ENCODE assay signal across 8 mouse cellular contexts in the genomic region with DNA sequence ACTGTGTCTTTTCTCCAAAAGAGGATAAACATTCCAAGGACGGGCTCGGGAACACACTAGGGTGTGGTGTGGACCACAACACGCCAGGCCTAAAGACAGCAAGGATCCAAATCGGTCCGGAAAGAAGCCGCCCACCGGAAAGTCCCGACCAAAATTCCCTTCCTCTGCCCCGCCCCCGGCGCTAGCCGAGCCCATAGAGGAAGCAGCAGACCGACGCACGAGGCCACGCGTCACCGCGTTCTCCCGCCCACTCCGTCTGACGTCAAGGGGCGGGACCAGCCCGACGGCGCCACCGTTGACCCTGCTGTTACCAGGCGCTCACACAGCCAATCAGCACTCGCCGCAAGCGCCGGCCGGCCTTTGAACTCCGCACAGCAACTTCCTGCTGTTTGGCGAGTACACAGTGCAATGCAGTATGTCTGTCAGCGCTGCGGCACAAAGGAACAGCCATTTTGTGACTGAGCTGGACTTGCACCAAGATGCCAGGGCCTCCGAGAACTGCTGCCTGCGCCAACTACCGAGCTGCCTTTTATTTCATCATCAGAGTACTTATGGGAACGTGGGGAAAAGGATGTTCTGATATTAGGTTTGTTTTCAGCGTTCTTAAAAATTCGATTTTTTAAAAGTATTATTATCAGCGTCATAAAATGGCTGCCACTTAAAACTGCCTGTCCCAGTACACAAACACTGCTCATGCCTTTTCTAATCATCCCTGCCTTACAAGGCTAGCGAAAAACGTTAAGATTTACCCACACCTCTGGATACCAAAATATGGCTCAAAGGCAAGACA. TPM values are rescaled to one million over a fixed set of nuclear protein-coding genes. Genes with fewer than 3 reads are reported as not detected.
DNase-seq lines count a peak whose midpoint lies in the region; ATAC-seq lines count a peak whose summit lies in the region.

No protein-coding gene starts in this region.

- peak; percentile 100 for DNase-seq in NIH3T3 (ENCODE audit: low read depth)
- peak; percentile 100 for DNase-seq in cerebellum, postnatal 10 days
- peak; percentile 100 for DNase-seq in frontal cortex, postnatal 10 days (ENCODE audit: low spot score in 2 of 2)
- peak; percentile 99 to 100 for DNase-seq in layer of hippocampus, postnatal 25 days (ENCODE audit: extremely low spot score in 1 of 2, low spot score in 1 of 2)
- DNase-seq in lung, postnatal 25 days (ENCODE audit: low spot score): peak; percentile 100
- peak; percentile 100 for DNase-seq in retina, embryonic 14.5 days (ENCODE audit: low spot score)
- peak; percentile 100 for DNase-seq in thymus, postnatal 4 days

- peak overlapping the region; percentile 40 for H3K4me3 ChIP-seq in hindbrain, embryonic 12.5 days

- no peaks in the 10 kb centered on the region; the same call in 1 of the 2 replicates for H3K36me3 ChIP-seq in hindbrain, embryonic 12.5 days

- peak; percentile 99 for ATAC-seq in hindbrain, embryonic 12.5 days (ENCODE audit: low FRiP score)

- peak overlapping the region; percentile 65 for H3K4me2 ChIP-seq in hindbrain, embryonic 12.5 days (replicated peaks)

- no peaks in the 10 kb centered on the region for H3K27me3 ChIP-seq in hindbrain, embryonic 12.5 days

- WGBS in hindbrain, embryonic 12.5 days: under 1% methylated on average over 46 of the region's 46 CpGs

- H3K27ac ChIP-seq in hindbrain, embryonic 12.5 days: peak overlapping the region; percentile 95

- H3K9me3 ChIP-seq in hindbrain, embryonic 12.5 days (replicated peaks): no peaks in the 10 kb centered on the region

- peaks cover 31% of the 10 kb centered on the region for H3K4me1 ChIP-seq in hindbrain, embryonic 12.5 days

- H3K9ac ChIP-seq in hindbrain, embryonic 12.5 days: peak overlapping the region; percentile 66

RNA-seq across cellular contexts. Expression of a gene that starts 3.8 kb away (rescaled TPM):
- polyA plus RNA-seq in hindbrain, embryonic 12.5 days (2016; fragmentation: Nextera tagmentation; extraction: Ambion mirVana): 63.6 and 67.9 TPM in 2 replicates
- 10 to 100 TPM; 44.2 to 53.1 TPM for total RNA-seq in layer of hippocampus, postnatal 25 days (2021)

Comparison
In these comparisons a context has a peak if more than half of its experiments do, and no peak if none do; other contexts are left out.
1. Peak in every context shown above with its lines: DNase-seq, ATAC-seq, H3K4me3 ChIP-seq and H3K27ac ChIP-seq.